Mouse (Mus musculus) spleen, adult 2 months (tissue): ENCODE measurements around the gene Sfxn2. TPM values are rescaled to one million over a fixed set of nuclear protein-coding genes. Genes with fewer than 3 reads are reported as not detected.

Source experiments
- DNase-seq, 2 experiments: peaks; one replicate each; pipeline versions ENCODE4 v3.0.0 to v3.0.0-alpha.2; 2012 to 2021; ENCODE audit warnings: low spot score in 2 of 2, low read depth in 1 of 2
- H3K27ac ChIP-seq: fragments of 200-500 bp; 2 replicates; pipeline ENCODE4 v1.5.1; 2012; ENCODE audit warnings: low read length, inconsistent platforms; ENCODE audit not compliant: insufficient read depth
- H3K27me3 ChIP-seq: fragments of 200-500 bp; 2 replicates; pipeline ENCODE4 v1.6.1; 2012; ENCODE audit warnings: mild to moderate bottlenecking, moderate library complexity, low read length, inconsistent platforms; ENCODE audit not compliant: control insufficient read depth, insufficient read depth
- H3K36me3 ChIP-seq: fragments of 200-500 bp; 2 replicates; pipeline ENCODE4 v1.6.1; 2012; ENCODE audit warnings: mild to moderate bottlenecking, low read length, inconsistent platforms; ENCODE audit not compliant: control insufficient read depth, insufficient read depth
- H3K4me1 ChIP-seq: fragments of 200-500 bp; 2 replicates; pipeline ENCODE4 v1.6.1; 2011; ENCODE audit warnings: inconsistent platforms; ENCODE audit not compliant: control insufficient read depth, insufficient read depth, insufficient read length
- H3K4me3 ChIP-seq: fragments of 200-500 bp; 2 replicates; pipeline ENCODE4 v1.5.1; 2011; ENCODE audit warnings: mild to moderate bottlenecking, inconsistent platforms; ENCODE audit not compliant: insufficient read depth, insufficient read length; ENCODE audit errors: extremely low read depth
- CTCF ChIP-seq: fragments of 200-500 bp; IDR thresholded peaks from 2 replicates; pipeline ENCODE4 v1.5.1; 2011; ENCODE audit warnings: mild to moderate bottlenecking, inconsistent platforms; ENCODE audit not compliant: insufficient read depth, insufficient read length, insufficient replicate concordance; ENCODE audit errors: extremely low read depth
- POLR2A ChIP-seq: fragments of 200-500 bp; IDR thresholded peaks from 2 replicates; pipeline ENCODE4 v1.6.1; 2011; ENCODE audit warnings: low read depth, low read length, inconsistent platforms
- WGBS: fragments of 180-500 bp; shearing (Covaris S2); methylation state at CpG from one replicate; pipeline ENCODE4 v1.1.7; 2018; 5-methylcytosine and 5-hydroxymethylcytosine counted together
- polyA plus RNA-seq: library from polyadenylated mRNA; depleted of rRNA; stranded (reverse); fragments of >200 nt; gene quantifications from 2 replicates; pipeline ENCODE4 v1.2.3, GENCODE M21; 2012; rRNA removed

The Sfxn2 gene
- polyA plus RNA-seq, 1 experiment, result 3.2 TPM

DNA sequence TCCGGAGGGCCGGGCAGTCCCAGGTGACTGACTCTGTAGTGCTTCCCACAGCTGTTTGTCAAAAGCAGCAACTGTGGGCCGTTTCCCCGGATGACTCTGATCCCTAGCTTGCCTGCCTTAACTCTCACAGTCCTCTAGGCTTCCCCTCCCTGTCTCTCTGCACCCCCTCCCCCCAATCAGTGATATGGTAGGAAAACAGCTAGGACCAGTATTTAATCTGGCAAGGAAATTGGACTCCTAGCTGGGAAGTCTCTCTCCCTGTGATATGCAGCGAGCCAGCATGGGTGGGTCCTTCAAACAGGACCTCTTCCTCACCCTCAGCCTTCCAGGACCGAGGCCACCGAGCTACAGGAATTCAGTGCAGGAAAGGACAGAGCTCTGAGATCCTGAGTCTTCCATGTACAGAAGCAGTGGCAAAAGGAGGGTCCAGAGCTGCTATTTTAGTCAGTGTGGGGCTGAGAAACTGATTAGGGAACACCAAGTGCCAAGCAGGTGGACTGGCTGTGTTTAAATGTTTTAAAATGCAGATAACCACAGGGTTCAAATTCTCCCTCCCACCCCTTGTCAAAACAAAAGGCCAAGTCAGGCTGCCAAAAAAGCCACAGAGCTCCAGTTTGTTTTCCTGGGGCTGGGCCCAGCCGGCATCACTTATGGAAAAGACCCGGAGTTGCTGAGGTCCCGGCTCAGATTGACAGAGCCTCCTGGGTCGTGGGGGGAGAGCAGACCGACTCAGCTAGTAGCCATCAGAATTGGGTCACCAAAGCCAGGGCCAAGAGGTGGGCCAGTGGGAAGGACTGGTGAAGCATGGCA is 71.8 kb downstream of the Sfxn2 start:
- H3K4me1 ChIP-seq, result peaks cover 3% of the 10 kb centered on the region; the same call in 1 of the 2 replicates

DNA sequence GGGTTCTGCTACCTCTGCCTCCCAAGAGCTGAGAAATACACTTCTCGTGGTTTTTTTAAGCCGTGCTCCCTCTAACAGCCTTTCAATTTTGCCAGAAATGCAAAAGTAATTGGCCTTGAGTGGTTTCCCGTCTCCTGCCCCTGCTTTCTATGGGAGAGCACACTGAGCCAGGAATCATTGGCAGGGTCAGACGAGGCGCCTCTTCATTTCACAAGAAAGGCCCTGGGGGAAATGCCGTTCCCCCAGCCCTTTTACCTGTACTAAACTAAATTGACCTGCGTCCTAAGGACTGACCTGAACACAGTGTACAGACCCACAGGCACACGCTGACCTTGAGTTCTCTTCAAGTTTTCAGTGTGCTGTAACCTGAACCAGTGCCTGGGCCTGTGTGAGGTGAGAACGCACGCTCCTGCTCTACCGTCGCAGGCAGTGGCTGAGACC is 72.9 kb downstream of the Sfxn2 start:
- Histone ChIP-seq H3K4me3 (no peak overlapping the region), H3K4me1 (peaks cover 3% of the 10 kb centered on the region; the same call in 1 of the 2 replicates), H3K27me3 (no peaks in the 10 kb centered on the region), H3K36me3 (peaks cover 9% of the 10 kb centered on the region), H3K27ac (peak overlapping the region; percentile 20; the same call in 1 of the 2 replicates)
- TF ChIP-seq POLR2A, result no peak
- no peak for TF ChIP-seq CTCF
- DNase-seq, result no peak
- WGBS, result 85% methylated on average over 12 of the region's 12 CpGs

More for the DNA sequence above, 71.8 kb downstream of the Sfxn2 start:
- Histone ChIP-seq H3K36me3 (peaks cover 9% of the 10 kb centered on the region), H3K27me3 (no peaks in the 10 kb centered on the region), H3K27ac (peak overlapping the region; percentile 31; the same call in 1 of the 2 replicates), H3K4me3 (no peak overlapping the region)
- TF ChIP-seq POLR2A (no peak), CTCF (no peak)
- DNase-seq, result no peak
- 88% methylated on average over 12 of the region's 12 CpGs for WGBS

DNA sequence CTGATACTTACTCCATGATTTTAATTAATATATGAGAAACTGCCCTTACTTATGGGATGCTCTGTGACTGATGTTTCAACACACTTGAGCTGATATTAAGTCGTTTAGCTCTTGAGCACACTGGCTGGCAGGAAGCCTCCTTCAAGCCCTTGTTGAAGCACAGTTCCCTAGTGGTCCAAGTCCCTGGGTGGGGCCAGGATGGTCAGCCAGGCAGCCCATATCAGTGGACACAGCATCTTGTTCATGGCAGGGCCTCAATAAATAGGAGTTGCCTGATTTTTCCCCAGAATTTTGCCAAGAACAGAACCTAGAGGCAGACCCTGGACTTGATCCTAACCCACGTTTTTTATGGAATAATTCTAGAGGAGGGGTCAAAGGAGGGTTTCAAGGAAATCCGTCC is 74.1 kb downstream of the Sfxn2 start:
- H3K27me3 ChIP-seq, result no peaks in the 10 kb centered on the region
- WGBS, result 79% methylated on average over 3 of the region's 3 CpGs
- no peak overlapping the region for H3K4me3 ChIP-seq
- no peak for TF ChIP-seq CTCF
- no peak for TF ChIP-seq POLR2A
- peaks cover 3% of the 10 kb centered on the region; the same call in 1 of the 2 replicates for H3K4me1 ChIP-seq
- H3K36me3 ChIP-seq, result peaks cover 10% of the 10 kb centered on the region
- no peak for DNase-seq
- H3K27ac ChIP-seq, result no peak overlapping the region

Other genes with a start within 250 kb of the Sfxn2 start
- 3.6 and 4.7 TPM in 2 replicates for gene Psd, start 246.2 kb upstream of the Sfxn2 start, polyA plus RNA-seq
- 12.1 and 16.4 TPM in 2 replicates for gene Fbxl15, start 245.2 kb upstream of the Sfxn2 start, polyA plus RNA-seq
- gene Cuedc2, start 234.7 kb upstream of the Sfxn2 start, polyA plus RNA-seq, result 45.3 and 55.0 TPM in 2 replicates
- 5.3 and 10.8 TPM in 2 replicates for gene Mfsd13a, start 232.2 kb upstream of the Sfxn2 start, polyA plus RNA-seq
- 0.16 and 0.42 TPM in 2 replicates for gene 2310034G01Rik, start 223.1 kb upstream of the Sfxn2 start, polyA plus RNA-seq
- gene Actr1a, start 177.6 kb upstream of the Sfxn2 start, polyA plus RNA-seq, result 55.7 and 60.5 TPM in 2 replicates
- gene Sufu, start 176.5 kb upstream of the Sfxn2 start, polyA plus RNA-seq, result 18.6 and 22.1 TPM in 2 replicates
- gene Trim8, start 71.7 kb upstream of the Sfxn2 start, polyA plus RNA-seq, result 47.1 and 58.4 TPM in 2 replicates
- 5.5 and 6.8 TPM in 2 replicates for gene Arl3, start 167 bp upstream of the Sfxn2 start, polyA plus RNA-seq
- gene Wbp1l, start 25.7 kb downstream of the Sfxn2 start, polyA plus RNA-seq, result 37.3 and 42.3 TPM in 2 replicates
- 0.12 and 0.14 TPM in 2 replicates for gene Cyp17a1, start 99.8 kb downstream of the Sfxn2 start, polyA plus RNA-seq
- gene Borcs7, start 116.5 kb downstream of the Sfxn2 start, polyA plus RNA-seq, result 2.3 and 2.4 TPM in 2 replicates
- 5.6 and 6.0 TPM in 2 replicates for gene As3mt, start 134.1 kb downstream of the Sfxn2 start, polyA plus RNA-seq
- gene Cnnm2, start 188.2 kb downstream of the Sfxn2 start, polyA plus RNA-seq, result 5.5 and 7.7 TPM in 2 replicates